Mouse (Mus musculus) bone marrow macrophage, adult 2 months (primary cell): ENCODE results near the gene Stmnd1.

ENCODE experiments used
- CTCF ChIP-seq: IDR thresholded peaks from 2 replicates; pipeline ENCODE4 v1.5.1; 2012; ENCODE audit warnings: low read depth, mild to moderate bottlenecking, low read length, moderate library complexity
- POLR2A ChIP-seq: IDR thresholded peaks from 2 replicates; pipeline ENCODE4 v1.6.1; 2012; ENCODE audit warnings: mild to moderate bottlenecking, low read depth, low read length, borderline replicate concordance

DNA sequence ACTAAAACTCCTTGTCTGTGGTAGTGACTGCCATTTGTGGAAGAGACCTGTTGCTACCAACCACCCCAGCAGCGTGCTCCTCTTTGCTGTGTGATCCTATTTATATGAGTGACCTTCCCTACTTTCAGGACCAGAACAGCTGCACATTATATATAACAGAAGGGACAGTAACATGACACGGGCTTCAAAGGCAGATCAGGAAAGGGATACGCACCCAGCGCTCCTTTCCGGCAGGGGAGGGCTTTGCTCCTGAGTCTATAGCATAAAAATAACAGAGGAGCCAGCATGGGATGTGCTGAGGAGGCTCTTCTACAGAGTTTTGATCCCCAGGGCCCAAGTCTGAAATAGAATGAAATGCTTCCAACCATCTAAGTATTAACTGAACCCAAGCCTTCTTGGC is 67.9 kb downstream of the Stmnd1 start:
- TF ChIP-seq POLR2A = no peak
- no peak for TF ChIP-seq CTCF
